Mouse (Mus musculus) midbrain, embryonic 16.5 days (tissue): ENCODE results near the gene Gm20388. TPM values are rescaled to one million over a fixed set of nuclear protein-coding genes. Genes with fewer than 3 reads are reported as not detected.

Experiments used
- ATAC-seq: fragments of 200-750 bp; cut with Nextera tagmentation; 2 replicates; pipeline ENCODE4 v1.8.0; 2017; ENCODE audit warnings: moderate TSS enrichment
- H3K27ac ChIP-seq: fragments of 300-500 bp; sonication (generic); 2 replicates; pipeline ENCODE4 v1.5.1; 2014; ENCODE audit warnings: mild to moderate bottlenecking, low read length, mixed read lengths
- H3K27me3 ChIP-seq: fragments of 300-500 bp; sonication (generic); 2 replicates; pipeline ENCODE4 v1.6.1; 2014; ENCODE audit warnings: low read depth, low read length, mixed read lengths; ENCODE audit not compliant: control insufficient read depth, insufficient read depth
- H3K36me3 ChIP-seq: fragments of 300-500 bp; sonication (generic); 2 replicates; pipeline ENCODE4 v1.6.1; 2014; ENCODE audit warnings: mild to moderate bottlenecking, low read length, moderate library complexity, mixed read lengths; ENCODE audit not compliant: control insufficient read depth, insufficient read depth
- H3K4me1 ChIP-seq: fragments of 300-500 bp; sonication (generic); 2 replicates; pipeline ENCODE4 v1.6.1; 2014; ENCODE audit warnings: mild to moderate bottlenecking, low read length, mixed read lengths; ENCODE audit not compliant: control insufficient read depth, insufficient read depth
- H3K4me2 ChIP-seq: fragments of 300-500 bp; sonication (generic); 2 replicates; pipeline ENCODE4 v1.6.1; 2014; ENCODE audit warnings: mild to moderate bottlenecking, low read length, mixed read lengths
- H3K4me3 ChIP-seq: fragments of 300-500 bp; sonication (generic); 2 replicates; pipeline ENCODE4 v1.5.1; 2014; ENCODE audit warnings: low read depth, mild to moderate bottlenecking, low read length, moderate library complexity, mixed read lengths
- H3K9ac ChIP-seq: fragments of 300-500 bp; sonication (generic); 2 replicates; pipeline ENCODE4 v1.6.1; 2014; ENCODE audit warnings: low read depth, low read length, mixed read lengths
- H3K9me3 ChIP-seq: fragments of 300-500 bp; sonication (generic); replicated peaks from 2 replicates; pipeline ENCODE4 v1.6.1; 2014; ENCODE audit warnings: mild to moderate bottlenecking, low read length, mixed read lengths; ENCODE audit not compliant: control insufficient read depth, poor library complexity, severe bottlenecking
- WGBS: fragments of 180-500 bp; shearing (Covaris S2); extraction: QIAGEN DNeasy Blood & Tissue Kit; methylation state at CpG from one replicate; pipeline ENCODE4 v1.1.7; 2014; 5-methylcytosine and 5-hydroxymethylcytosine counted together
- polyA plus RNA-seq: library from polyadenylated mRNA; unstranded; fragments of >200 nt; fragmentation: Nextera tagmentation; extraction: Ambion mirVana; gene quantifications from 2 replicates; pipeline ENCODE4 v1.2.1, GENCODE M21; 2015

Gene Gm20388
- polyA plus RNA-seq, 1 experiment from 2014 or later = 7.5 TPM

DNA sequence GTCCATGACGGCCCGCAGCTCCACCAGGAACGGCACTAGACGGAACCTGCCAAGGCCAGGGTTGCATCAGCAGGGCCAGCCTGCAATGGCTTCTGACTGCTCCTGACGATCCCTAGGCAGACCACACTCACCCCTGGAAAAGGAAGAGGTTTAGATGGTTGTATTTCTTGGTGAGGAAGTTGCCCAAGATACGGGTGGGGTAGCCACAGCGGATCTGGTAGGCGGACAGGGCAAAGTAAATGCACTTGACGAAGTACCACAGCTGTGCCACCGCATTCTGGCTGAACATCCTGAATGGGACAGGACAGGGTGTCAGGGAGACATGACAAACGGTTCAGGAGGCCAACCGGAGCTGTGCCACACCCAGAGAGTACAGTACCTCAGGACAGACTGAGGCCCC, 2574.2 kb downstream of the Gm20388 start:
- no peaks in the 10 kb centered on the region for H3K9me3 ChIP-seq
- peaks cover 36% of the 10 kb centered on the region for H3K36me3 ChIP-seq
- no peak overlapping the region for H3K9ac ChIP-seq
- no peaks in the 10 kb centered on the region for H3K4me1 ChIP-seq
- H3K4me3 ChIP-seq = no peak overlapping the region
- WGBS = 92% methylated on average over 12 of the region's 12 CpGs
- H3K4me2 ChIP-seq = no peak overlapping the region
- H3K27me3 ChIP-seq = no peaks in the 10 kb centered on the region
- no peak for ATAC-seq
- no peak overlapping the region for H3K27ac ChIP-seq

DNA sequence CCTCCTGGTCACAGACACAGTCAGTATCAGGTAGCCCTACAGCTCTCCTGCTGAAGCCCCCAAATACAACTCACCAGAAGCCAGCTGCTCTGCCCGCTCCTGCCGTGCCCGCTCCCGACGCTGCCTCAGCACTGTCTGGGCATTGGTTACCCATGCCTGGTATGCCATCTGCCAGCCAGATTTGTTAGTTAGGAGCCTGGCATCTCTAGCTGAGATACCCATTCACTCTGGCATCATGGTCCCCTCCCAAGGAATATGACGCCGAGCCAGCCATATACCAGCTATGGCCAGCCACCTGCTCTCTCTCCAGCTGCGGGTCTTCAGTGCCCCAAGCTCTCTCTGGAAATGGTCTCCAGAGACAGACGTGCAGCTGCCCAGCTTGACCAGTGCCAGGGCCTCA, 2577.7 kb downstream of the Gm20388 start:
- H3K4me1 ChIP-seq = no peaks in the 10 kb centered on the region
- H3K27ac ChIP-seq = no peak overlapping the region
- no peaks in the 10 kb centered on the region for H3K27me3 ChIP-seq
- no peak overlapping the region for H3K4me2 ChIP-seq
- H3K9ac ChIP-seq = no peak overlapping the region
- H3K36me3 ChIP-seq = peaks cover 8% of the 10 kb centered on the region
- H3K9me3 ChIP-seq = no peaks in the 10 kb centered on the region
- ATAC-seq = no peak
- WGBS = 86% methylated on average over 9 of the region's 9 CpGs
- H3K4me3 ChIP-seq = no peak overlapping the region

DNA sequence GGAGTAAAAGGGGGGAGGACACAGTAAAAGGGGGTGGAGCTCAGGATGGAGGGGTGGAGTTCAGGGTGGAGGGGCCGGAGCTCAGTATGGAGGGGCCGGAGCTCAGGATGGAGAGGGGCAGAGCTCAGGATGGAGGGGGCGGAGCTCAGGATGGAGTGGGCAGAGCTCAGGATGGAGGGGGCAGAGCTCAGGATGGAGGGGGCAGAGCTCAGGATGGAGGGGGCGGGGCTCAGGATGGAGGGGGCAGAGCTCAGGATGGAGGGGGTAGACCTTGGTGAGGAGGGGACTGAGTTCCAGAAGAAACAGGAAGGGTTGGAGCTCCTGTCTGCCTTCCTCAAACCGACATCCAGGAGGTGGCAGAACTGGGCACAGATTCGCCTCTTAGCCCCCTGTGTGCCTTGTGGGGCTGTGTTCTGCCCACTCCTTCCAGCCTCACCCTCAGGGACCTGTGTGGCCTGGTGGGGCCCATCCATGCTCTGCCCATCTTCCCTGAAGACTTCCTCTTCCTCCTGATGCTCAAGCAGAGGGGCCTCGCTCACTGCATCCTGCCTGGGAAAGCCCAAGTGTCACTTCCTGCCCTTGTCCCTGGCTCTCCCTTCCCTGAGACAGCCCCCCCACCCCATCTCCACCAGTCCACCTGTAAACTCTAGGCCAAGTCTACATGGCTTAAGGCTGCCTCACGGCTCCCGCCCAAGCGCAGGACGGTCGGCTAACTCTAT, 2586.5 kb downstream of the Gm20388 start:
- Histone ChIP-seq H3K4me1 (no peaks in the 10 kb centered on the region), H3K4me3 (no peak overlapping the region), H3K9ac (no peak overlapping the region), H3K4me2 (no peak overlapping the region), H3K27ac (no peak overlapping the region), H3K36me3 (no peaks in the 10 kb centered on the region), H3K27me3 (no peaks in the 10 kb centered on the region), H3K9me3 (no peaks in the 10 kb centered on the region)
- 89% methylated on average over 11 of the region's 12 CpGs for WGBS
- no peak for ATAC-seq

GRCm38 (mm10) chr8:122497912-122498311, 2587.3 kb downstream of the Gm20388 start:
- 64% methylated on average over 17 of the region's 17 CpGs for WGBS

DNA sequence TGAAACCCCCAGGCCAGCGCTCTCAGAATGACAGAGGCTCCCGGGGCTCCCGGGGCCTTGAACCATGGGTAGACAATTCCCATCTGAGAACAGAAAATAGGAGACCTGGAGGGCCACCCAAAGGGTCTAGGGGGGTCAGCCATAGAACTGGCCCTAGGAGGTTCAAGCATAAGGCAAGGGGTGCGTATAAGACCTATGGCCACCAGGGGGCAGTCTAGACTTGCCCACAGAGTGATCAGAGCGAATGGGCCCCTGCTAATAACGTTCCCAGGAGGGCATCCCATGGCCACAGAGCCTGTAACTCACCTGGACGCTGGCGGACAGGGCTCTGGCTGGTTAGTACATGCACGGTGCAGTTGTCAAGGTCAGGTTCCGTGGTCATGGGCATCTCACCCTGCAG, 2590.2 kb downstream of the Gm20388 start:
- H3K9ac ChIP-seq = no peak overlapping the region
- no peak overlapping the region for H3K4me2 ChIP-seq
- H3K36me3 ChIP-seq = no peaks in the 10 kb centered on the region
- H3K4me1 ChIP-seq = no peaks in the 10 kb centered on the region
- 36% methylated on average over 10 of the region's 10 CpGs for WGBS
- no peak overlapping the region for H3K27ac ChIP-seq
- no peaks in the 10 kb centered on the region for H3K27me3 ChIP-seq
- no peaks in the 10 kb centered on the region for H3K9me3 ChIP-seq
- H3K4me3 ChIP-seq = no peak overlapping the region
- no peak for ATAC-seq

More at GRCm38 (mm10) chr8:122497912-122498311, 2587.3 kb downstream of the Gm20388 start:
- Histone ChIP-seq H3K4me2 (no peak overlapping the region), H3K36me3 (no peaks in the 10 kb centered on the region), H3K27me3 (no peaks in the 10 kb centered on the region), H3K9ac (no peak overlapping the region), H3K27ac (no peak overlapping the region), H3K4me3 (no peak overlapping the region), H3K4me1 (no peaks in the 10 kb centered on the region), H3K9me3 (no peaks in the 10 kb centered on the region)
- no peak for ATAC-seq

DNA sequence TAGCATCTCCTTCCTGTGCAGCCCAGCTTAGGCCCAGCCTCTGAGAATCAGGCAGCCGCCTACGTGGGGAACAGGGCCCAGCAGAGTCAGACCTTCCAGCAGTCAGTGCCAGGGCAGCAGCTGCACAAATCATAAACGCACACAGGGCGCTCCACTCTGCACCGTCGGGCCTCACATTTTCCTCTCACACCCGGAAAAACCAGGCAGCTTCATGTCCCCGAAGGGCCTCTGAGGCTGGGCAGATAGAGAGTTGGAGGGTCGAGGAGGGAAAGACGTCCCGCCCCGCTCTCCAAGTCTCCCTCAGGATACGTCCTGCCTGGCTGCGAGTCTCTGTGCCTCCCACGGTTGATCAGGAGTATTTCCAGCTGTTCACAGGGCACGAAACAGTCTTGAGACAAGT, 2600.9 kb downstream of the Gm20388 start:
- Histone ChIP-seq H3K36me3 (no peaks in the 10 kb centered on the region), H3K4me2 (no peak overlapping the region), H3K9ac (no peak overlapping the region), H3K27ac (no peak overlapping the region), H3K9me3 (no peaks in the 10 kb centered on the region), H3K4me1 (no peaks in the 10 kb centered on the region), H3K4me3 (no peak overlapping the region), H3K27me3 (no peaks in the 10 kb centered on the region)
- ATAC-seq = no peak
- 78% methylated on average over 16 of the region's 16 CpGs for WGBS

DNA sequence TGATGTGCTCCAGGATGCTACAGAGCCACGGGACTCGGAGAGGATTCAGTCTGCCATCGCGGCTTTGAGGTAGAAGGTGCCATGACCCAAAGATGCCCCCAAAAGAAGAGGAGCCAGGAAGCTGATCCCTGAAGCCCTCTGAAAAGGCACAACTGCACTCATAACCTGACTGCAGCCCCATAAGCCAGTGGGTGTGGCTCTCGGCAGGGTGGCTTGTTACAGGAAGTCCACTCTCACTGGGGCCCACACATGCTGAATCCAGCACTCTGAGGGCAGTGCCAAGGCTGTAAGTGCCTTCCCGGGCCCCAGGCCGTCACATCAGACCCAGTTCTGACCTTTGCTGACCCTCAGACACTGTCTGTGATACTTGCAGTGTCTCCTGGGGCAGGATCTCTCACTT, 2601.8 kb downstream of the Gm20388 start:
- H3K27ac ChIP-seq = no peak overlapping the region
- no peak overlapping the region for H3K4me3 ChIP-seq
- WGBS = 82% methylated on average over 7 of the region's 7 CpGs
- no peak for ATAC-seq
- no peaks in the 10 kb centered on the region for H3K27me3 ChIP-seq
- H3K9me3 ChIP-seq = no peaks in the 10 kb centered on the region
- H3K4me1 ChIP-seq = no peaks in the 10 kb centered on the region
- H3K4me2 ChIP-seq = no peak overlapping the region
- H3K36me3 ChIP-seq = no peaks in the 10 kb centered on the region
- H3K9ac ChIP-seq = no peak overlapping the region

- H3K9ac ChIP-seq = no peak overlapping the region
- peaks cover 3% of the 10 kb centered on the region; the same call in 1 of the 2 replicates for H3K4me1 ChIP-seq
- no peaks in the 10 kb centered on the region for H3K27me3 ChIP-seq
- no peaks in the 10 kb centered on the region for H3K36me3 ChIP-seq
- ATAC-seq = no peak
- WGBS = 93% methylated on average over 14 of the region's 14 CpGs
- H3K9me3 ChIP-seq = no peaks in the 10 kb centered on the region
- no peak overlapping the region for H3K4me2 ChIP-seq
- H3K27ac ChIP-seq = no peak overlapping the region
- no peak overlapping the region for H3K4me3 ChIP-seq
Observed at GRCm38 (mm10) chr8:122515699-122516098, 2605.1 kb downstream of the Gm20388 start.

GRCm38 (mm10) chr8:122517541-122518190, 2607.0 kb downstream of the Gm20388 start:
- 36% methylated on average over 6 of the region's 6 CpGs for WGBS
- H3K9ac ChIP-seq = no peak overlapping the region
- H3K36me3 ChIP-seq = no peaks in the 10 kb centered on the region
- ATAC-seq = no peak
- no peak overlapping the region for H3K4me3 ChIP-seq
- no peak overlapping the region for H3K4me2 ChIP-seq
- peaks cover 3% of the 10 kb centered on the region; the same call in 1 of the 2 replicates for H3K4me1 ChIP-seq
- no peaks in the 10 kb centered on the region for H3K9me3 ChIP-seq
- no peak overlapping the region for H3K27ac ChIP-seq
- no peaks in the 10 kb centered on the region for H3K27me3 ChIP-seq
